In genomic region chr7:36257102-36257501, GRCm38 (mm10) we compare ENCODE assay signal across 13 mouse cellular contexts.
DNase-seq lines count a peak whose midpoint lies in the region.
"Had no signal": no experiment of that assay in that cellular context is flagged by ENCODE, and none has a peak within 500 bp of the region (broad histone marks: within the 10 kb centered on the region; RNA-seq: fewer than 3 reads in every experiment).

No protein-coding gene starts in this region.

- intact Hi-C loops in left cerebral cortex, postnatal 36 days (cut with DNase I): no loop called here

- DNase-seq in heart, adult 11 months: peak; percentile 91
- no peak for DNase-seq in heart, adult 8-10 months (ENCODE audit: low spot score)
- peak; percentile 73 to 75 for DNase-seq in right cerebral cortex, adult 2 months (ENCODE audit: low spot score in 2 of 2)
- no peak for DNase-seq in right cerebral cortex, postnatal 4 days
- peak; percentile 49 to 80 for DNase-seq in frontal cortex, adult 2 months (ENCODE audit: extremely low spot score in 1 of 2, low spot score in 1 of 2)
- DNase-seq in left cerebral cortex, postnatal 36 days (ENCODE audit: low spot score in 2 of 2): peak; percentile 30 to 40
- DNase-seq in T-cell, adult 2 months (ENCODE audit: low spot score): no peak
- no peak for DNase-seq in layer of hippocampus, adult 11-12 months (ENCODE audit: low spot score)
- DNase-seq: cerebellum, adult 9-10 months; heart, adult 2 months; heart, postnatal 4 days; kidney, postnatal 4 days; thymus, postnatal 4 days had no signal

Comparison
In these comparisons a context has a peak if more than half of its experiments do, and no peak if none do; other contexts are left out.
1. DNase-seq: peak in heart, adult 11 months (single experiment), right cerebral cortex, adult 2 months (2 of 2), frontal cortex, adult 2 months (2 of 2) and left cerebral cortex, postnatal 36 days (2 of 2); none in heart, adult 8-10 months (single experiment), right cerebral cortex, postnatal 4 days (single experiment), T-cell, adult 2 months (single experiment) and layer of hippocampus, adult 11-12 months (single experiment).